Mouse (Mus musculus) forebrain, embryonic 14.5 days (tissue): ENCODE measurements at regions not wholly inside any gene's neighbourhood (a gene's known extent, or its start where the extent isn't known, plus 50 kb on each side); places are given as distances from the start of the nearest gene placed in this dataset.

Source experiments
- ATAC-seq: fragments of 200-750 bp; cut with Nextera tagmentation; 2 replicates; pipeline ENCODE4 v1.8.0; 2017; ENCODE audit warnings: mild to moderate bottlenecking, moderate library complexity
- DNase-seq: peaks from one replicate; pipeline ENCODE4 v3.0.0-alpha.2; 2015; ENCODE audit warnings: low spot score
- H3K27ac ChIP-seq: fragments of 300-500 bp; sonication (generic); 2 replicates; pipeline ENCODE4 v1.5.1; 2014; ENCODE audit warnings: low read depth, mild to moderate bottlenecking, control low read depth, low read length, moderate library complexity
- H3K27me3 ChIP-seq: fragments of 300-500 bp; sonication (generic); replicated peaks from 2 replicates; pipeline ENCODE4 v1.6.1; 2014; ENCODE audit warnings: low read length, control low read depth, mixed read lengths; ENCODE audit not compliant: control insufficient read depth, insufficient read depth
- H3K36me3 ChIP-seq: fragments of 300-500 bp; sonication (generic); 2 replicates; pipeline ENCODE4 v1.6.1; 2014; ENCODE audit warnings: low read length, control low read depth; ENCODE audit not compliant: control insufficient read depth, insufficient read depth
- H3K4me1 ChIP-seq: fragments of 300-500 bp; sonication (generic); 2 replicates; pipeline ENCODE4 v1.6.1; 2014; ENCODE audit warnings: antibody characterized with exemption, low read length, control low read depth; ENCODE audit not compliant: control insufficient read depth, insufficient read depth
- H3K4me2 ChIP-seq: fragments of 300-500 bp; sonication (generic); 2 replicates; pipeline ENCODE4 v1.6.1; 2014; ENCODE audit warnings: mild to moderate bottlenecking, control low read depth, low read length
- H3K4me3 ChIP-seq: fragments of 300-500 bp; sonication (generic); 2 replicates; pipeline ENCODE4 v1.5.1; 2014; ENCODE audit warnings: low read depth, low read length, control low read depth
- H3K9ac ChIP-seq: fragments of 300-500 bp; sonication (generic); 2 replicates; pipeline ENCODE4 v1.6.1; 2014; ENCODE audit warnings: mild to moderate bottlenecking, low read length, control low read depth, moderate library complexity
- H3K9me3 ChIP-seq: fragments of 300-500 bp; sonication (generic); replicated peaks from 2 replicates; pipeline ENCODE4 v1.6.1; 2016; ENCODE audit warnings: low read length, control low read depth, mixed read lengths; ENCODE audit not compliant: control insufficient read depth
- whole genome bisulfite sequencing: fragments of 180-500 bp; shearing (Covaris S2); extraction: QIAGEN DNeasy Blood & Tissue Kit; methylation state at CpG from one replicate; pipeline ENCODE4 v1.1.7; 2014; 5-methylcytosine and 5-hydroxymethylcytosine counted together

- H3K9ac ChIP-seq, result no peak overlapping the region
- H3K4me1 ChIP-seq, result no peaks in the 10 kb centered on the region
- H3K27ac ChIP-seq, result no peak overlapping the region
- H3K4me2 ChIP-seq, result no peak overlapping the region
- WGBS, result 95% methylated on average over 3 of the region's 3 CpGs
- no peaks in the 10 kb centered on the region for H3K27me3 ChIP-seq
- H3K9me3 ChIP-seq, result no peaks in the 10 kb centered on the region
- H3K4me3 ChIP-seq, result no peak overlapping the region
- H3K36me3 ChIP-seq, result no peaks in the 10 kb centered on the region
- ATAC-seq (no peak), DNase-seq (no peak)
Observed at GRCm38 (mm10) chr3:27773176-27773575, 62.1 kb upstream of the Fndc3b start.

GRCm38 (mm10) chr3:27769438-27769837, 58.3 kb upstream of the Fndc3b start:
- H3K4me1 ChIP-seq, result peaks cover 10% of the 10 kb centered on the region; the same call in 1 of the 2 replicates
- no peaks in the 10 kb centered on the region for H3K9me3 ChIP-seq
- 95% methylated on average over 5 of the region's 5 CpGs for WGBS
- ATAC-seq (no peak), DNase-seq (no peak)
- no peaks in the 10 kb centered on the region for H3K27me3 ChIP-seq
- no peak overlapping the region for H3K9ac ChIP-seq
- no peak overlapping the region for H3K4me3 ChIP-seq
- no peak overlapping the region for H3K27ac ChIP-seq
- H3K4me2 ChIP-seq, result no peak overlapping the region
- H3K36me3 ChIP-seq, result no peaks in the 10 kb centered on the region

GRCm38 (mm10) chr3:27767188-27767587, 56.1 kb upstream of the Fndc3b start:
- Histone ChIP-seq H3K4me3 (no peak overlapping the region), H3K4me1 (peaks cover 10% of the 10 kb centered on the region; the same call in 1 of the 2 replicates), H3K9me3 (no peaks in the 10 kb centered on the region), H3K36me3 (no peaks in the 10 kb centered on the region), H3K9ac (no peak overlapping the region), H3K4me2 (no peak overlapping the region), H3K27ac (no peak overlapping the region), H3K27me3 (no peaks in the 10 kb centered on the region)
- DNase-seq (no peak), ATAC-seq (no peak)
- WGBS, result 75% methylated on average over 8 of the region's 8 CpGs

DNA sequence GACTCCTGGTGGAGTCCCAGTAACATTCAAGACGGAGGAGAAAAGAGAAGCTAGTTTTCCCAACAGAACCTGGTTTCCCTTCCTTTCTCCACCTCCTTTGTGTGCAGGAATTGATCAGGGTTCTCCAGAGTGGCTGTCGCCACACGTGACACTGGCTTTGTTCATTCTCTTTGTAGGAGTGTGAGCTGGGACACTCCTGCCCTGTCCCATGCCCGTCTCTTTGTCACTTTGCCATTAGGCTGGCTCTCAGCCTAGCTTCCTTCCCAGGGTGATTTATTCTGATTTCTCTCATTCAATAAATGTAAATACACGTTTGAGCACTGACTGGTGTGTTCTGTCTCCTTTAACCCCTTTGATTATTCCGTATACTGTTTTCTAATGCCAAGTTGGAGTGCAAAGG, 55.3 kb upstream of the Fndc3b start:
- H3K4me1 ChIP-seq, result peaks cover 10% of the 10 kb centered on the region; the same call in 1 of the 2 replicates
- no peaks in the 10 kb centered on the region for H3K36me3 ChIP-seq
- no peaks in the 10 kb centered on the region for H3K27me3 ChIP-seq
- DNase-seq (peak; percentile 57), ATAC-seq (peak; percentile 83; the same call in 1 of the 2 replicates)
- H3K4me2 ChIP-seq, result no peak overlapping the region
- H3K9ac ChIP-seq, result no peak overlapping the region
- no peaks in the 10 kb centered on the region for H3K9me3 ChIP-seq
- no peak overlapping the region for H3K27ac ChIP-seq
- H3K4me3 ChIP-seq, result no peak overlapping the region
- WGBS, result 19% methylated on average over 6 of the region's 6 CpGs

GRCm38 (mm10) chr3:27765929-27766328, 54.8 kb upstream of the Fndc3b start:
- ATAC-seq (peak; percentile 52; the same call in 1 of the 2 replicates), DNase-seq (peak; percentile 74)
- 60% methylated on average over 7 of the region's 7 CpGs for WGBS
- H3K9ac ChIP-seq, result no peak overlapping the region
- H3K4me1 ChIP-seq, result peaks cover 10% of the 10 kb centered on the region; the same call in 1 of the 2 replicates
- no peaks in the 10 kb centered on the region for H3K9me3 ChIP-seq
- no peaks in the 10 kb centered on the region for H3K36me3 ChIP-seq
- H3K4me2 ChIP-seq, result no peak overlapping the region
- H3K27me3 ChIP-seq, result no peaks in the 10 kb centered on the region
- no peak overlapping the region for H3K4me3 ChIP-seq
- no peak overlapping the region for H3K27ac ChIP-seq

DNA sequence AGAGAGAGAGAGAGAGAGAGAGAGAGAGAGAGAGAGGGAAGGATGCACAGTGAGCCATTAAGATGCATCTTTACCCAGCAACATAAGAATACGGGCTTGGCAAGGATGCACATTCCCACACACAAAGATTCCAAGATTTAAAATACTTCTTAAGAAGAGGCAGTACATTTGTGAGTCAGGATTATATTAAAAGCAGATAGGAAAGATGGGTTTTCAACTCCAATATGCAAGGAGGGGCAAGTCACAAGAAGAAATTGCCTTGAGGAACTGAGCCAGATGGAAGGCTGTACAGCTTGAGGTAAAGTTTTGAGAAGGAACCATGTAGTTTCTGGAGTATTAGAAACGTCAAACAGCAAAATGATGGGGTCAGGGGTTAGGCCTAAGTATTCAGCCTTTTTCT, 53.4 kb upstream of the Fndc3b start:
- H3K4me3 ChIP-seq, result no peak overlapping the region
- ATAC-seq, result no peak
- WGBS, result 86% methylated on average over 2 of the region's 2 CpGs
- DNase-seq, result no peak
- H3K27me3 ChIP-seq, result no peaks in the 10 kb centered on the region
- no peaks in the 10 kb centered on the region for H3K9me3 ChIP-seq
- H3K9ac ChIP-seq, result no peak overlapping the region
- H3K4me1 ChIP-seq, result peaks cover 10% of the 10 kb centered on the region; the same call in 1 of the 2 replicates
- H3K27ac ChIP-seq, result no peak overlapping the region
- H3K4me2 ChIP-seq, result no peak overlapping the region
- no peaks in the 10 kb centered on the region for H3K36me3 ChIP-seq

DNA sequence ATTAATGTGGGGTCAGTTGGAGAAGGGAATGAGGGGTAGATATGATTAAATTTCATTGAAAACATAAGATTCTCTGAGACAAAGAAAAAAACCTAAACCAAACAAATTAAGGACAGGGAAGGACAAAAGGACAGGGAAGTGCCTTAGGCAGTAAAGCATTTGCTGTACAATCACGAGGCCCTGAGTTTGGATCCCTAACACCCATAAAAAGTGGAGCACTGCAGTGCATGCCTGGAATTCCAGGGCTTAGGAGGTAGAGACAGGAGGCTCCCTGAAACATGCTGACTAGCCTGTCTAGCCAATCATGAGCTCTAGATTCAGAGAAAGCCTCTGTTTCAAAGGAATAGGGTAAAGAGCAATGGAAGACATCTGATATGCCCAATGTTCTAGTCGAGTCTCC, 49.9 kb upstream of the Fndc3b start:
- peaks cover 2% of the 10 kb centered on the region; the same call in 1 of the 2 replicates for H3K4me1 ChIP-seq
- H3K36me3 ChIP-seq, result no peaks in the 10 kb centered on the region
- H3K4me2 ChIP-seq, result no peak overlapping the region
- H3K9me3 ChIP-seq, result no peaks in the 10 kb centered on the region
- DNase-seq (no peak), ATAC-seq (no peak)
- no peak overlapping the region for H3K4me3 ChIP-seq
- WGBS, result 73% methylated on average over 2 of the region's 2 CpGs
- no peak overlapping the region for H3K27ac ChIP-seq
- H3K27me3 ChIP-seq, result no peaks in the 10 kb centered on the region
- H3K9ac ChIP-seq, result no peak overlapping the region
